Mouse (Mus musculus) frontal cortex, postnatal 10 days (tissue): ENCODE measurements around the gene Tmem163.

Source experiments
- DNase-seq, 2 experiments: peaks; one replicate each; pipeline ENCODE4 v3.0.0; 2022; ENCODE audit warnings: low spot score in 2 of 2, mixed read lengths in 1 of 2

Gene Tmem163

GRCm38 (mm10) chr1:127651564-127651963 lies 27.8 kb downstream of the Tmem163 start:
- DNase-seq, result no peak

DNA sequence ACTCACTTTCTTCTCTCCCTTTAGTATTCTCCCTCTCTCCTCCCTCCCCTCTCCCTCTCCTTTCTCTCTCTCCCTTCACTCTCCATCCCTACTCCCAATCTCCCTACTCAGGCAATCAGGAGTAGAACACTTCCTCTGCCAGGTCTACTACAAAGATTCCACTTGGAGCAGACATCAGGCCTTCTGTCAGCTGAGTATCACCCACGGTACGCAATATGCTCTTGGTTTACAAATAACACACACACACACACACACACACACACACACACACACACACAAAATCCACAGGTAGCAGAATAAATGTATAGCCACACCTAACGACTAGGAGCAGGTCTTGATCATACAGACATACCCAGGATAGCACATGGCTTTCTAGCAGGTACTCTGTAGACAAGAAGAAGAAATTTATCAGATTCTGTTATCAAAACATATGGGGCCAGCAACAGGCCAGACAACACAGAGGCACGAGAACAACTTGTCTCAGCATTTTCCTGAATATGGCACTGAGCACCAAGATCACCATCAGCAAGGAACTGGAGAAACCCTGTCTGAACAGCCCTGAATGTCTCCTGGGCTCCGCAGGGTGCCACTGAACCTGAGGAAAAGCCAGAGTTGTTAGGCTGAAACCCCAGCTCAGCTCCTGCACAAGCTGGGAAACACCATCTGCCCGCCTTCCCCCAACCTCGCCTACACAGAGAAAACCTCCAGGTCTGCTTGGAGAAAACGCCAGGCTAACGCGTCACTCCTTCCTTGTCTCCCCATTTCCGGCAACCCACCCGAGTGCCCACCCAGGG lies 36.2 kb downstream of the Tmem163 start:
- DNase-seq, result no peak

DNA sequence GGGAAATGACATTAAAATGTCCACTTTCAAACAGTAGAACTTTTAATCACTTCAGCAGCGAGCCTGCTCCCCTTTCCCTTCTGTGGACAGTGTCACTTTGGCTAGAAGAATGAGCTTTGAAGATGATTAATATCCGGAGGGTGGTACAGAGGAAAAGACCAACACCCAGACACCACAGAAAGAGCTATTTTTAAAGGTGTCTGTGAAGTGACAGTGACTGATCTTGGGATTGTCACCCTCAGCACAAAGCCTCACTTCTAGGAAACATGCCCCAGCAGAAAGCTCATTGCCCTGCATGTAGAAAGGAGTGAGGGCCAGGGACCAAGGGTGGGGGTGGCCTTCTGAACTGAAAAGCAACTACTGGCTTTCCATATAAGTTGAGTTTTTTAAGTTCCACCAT lies 41.4 kb downstream of the Tmem163 start:
- DNase-seq, result no peak

DNA sequence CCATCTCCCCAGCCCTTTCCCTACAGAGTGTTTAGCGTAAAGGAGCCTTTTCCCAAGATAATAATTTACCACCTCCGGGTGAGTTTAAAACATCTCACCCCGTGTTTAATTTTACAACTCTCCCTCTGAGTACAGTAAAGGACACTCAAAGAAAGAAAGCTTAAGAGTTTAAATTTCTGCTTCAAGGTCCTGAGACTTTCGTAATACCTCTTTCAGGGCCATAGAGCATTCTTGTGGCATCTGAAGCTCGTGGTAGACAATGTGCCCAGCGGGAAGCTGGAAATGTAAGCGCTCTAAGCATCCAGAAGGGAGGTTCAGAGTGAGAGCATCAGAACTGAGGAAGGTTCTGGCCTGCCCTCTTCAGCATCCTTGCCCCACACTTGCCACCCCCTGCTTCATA lies 52.2 kb downstream of the Tmem163 start:
- no peak for DNase-seq

DNA sequence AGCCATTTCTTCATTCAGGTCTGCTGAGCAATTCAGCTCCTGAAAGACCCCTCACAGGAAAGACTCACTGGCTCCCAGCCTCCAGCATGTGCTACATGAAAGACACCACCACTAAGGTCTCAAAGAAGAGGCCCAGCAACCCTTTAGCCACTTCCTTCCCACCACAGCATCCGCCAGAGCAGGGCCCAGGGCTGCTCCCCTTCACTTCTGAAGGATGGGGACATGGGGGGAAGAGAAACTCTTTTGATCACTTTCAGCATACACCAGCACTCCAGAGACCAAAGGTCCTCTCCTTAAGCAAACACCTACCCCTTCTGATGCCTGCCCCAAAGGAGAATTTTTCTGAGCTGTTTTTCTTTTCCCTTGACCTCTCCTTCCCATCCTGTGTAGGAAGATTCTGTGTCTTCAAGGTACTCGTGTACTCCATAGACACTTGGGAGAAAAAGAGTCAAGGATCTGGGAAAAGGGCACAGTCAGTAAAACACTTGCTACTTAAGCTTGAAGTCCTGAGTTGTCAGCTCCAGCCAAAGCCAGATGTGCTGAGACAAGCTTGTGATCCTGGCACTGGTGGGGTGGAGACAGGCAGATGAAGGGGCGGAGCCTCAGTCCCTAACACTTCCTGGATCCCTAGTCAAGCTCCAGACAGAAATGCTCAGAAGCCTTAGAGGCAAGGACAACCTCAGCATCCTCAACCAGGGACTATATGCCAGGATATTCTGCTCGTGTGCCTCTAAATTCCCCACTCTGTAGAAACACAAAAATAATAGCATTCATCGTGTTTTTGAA lies 53.6 kb downstream of the Tmem163 start:
- no peak for DNase-seq

- no peak for DNase-seq
Measured at GRCm38 (mm10) chr1:127622349-127622748, 57.0 kb downstream of the Tmem163 start.

- DNase-seq, result no peak
Measured at GRCm38 (mm10) chr1:127619036-127619435, 60.3 kb downstream of the Tmem163 start.

GRCm38 (mm10) chr1:127610378-127610777 lies 69.0 kb downstream of the Tmem163 start:
- DNase-seq, result no peak

- DNase-seq, result no peak
Measured at GRCm38 (mm10) chr1:127609814-127610213, 69.5 kb downstream of the Tmem163 start.

DNA sequence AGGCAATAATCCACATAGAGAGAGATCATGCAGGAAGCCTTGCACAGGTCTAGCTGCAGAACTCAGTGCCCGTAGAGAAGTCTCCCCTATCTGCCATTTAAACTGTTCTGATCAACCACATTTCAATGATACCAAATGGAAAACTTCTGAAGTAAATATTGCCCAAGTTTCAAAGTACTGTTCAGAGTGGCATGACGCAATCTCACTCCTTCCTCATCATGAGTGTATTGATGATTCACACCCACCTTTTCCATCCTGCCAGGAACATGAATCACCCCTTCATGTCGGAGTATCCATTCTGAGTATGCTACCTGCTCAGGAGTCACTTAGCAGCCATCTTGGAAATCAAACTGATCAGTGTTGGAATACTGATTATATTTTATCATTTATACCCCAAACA lies 71.0 kb downstream of the Tmem163 start:
- DNase-seq, result no peak

- no peak for DNase-seq
Measured at GRCm38 (mm10) chr1:127603697-127604631, 75.4 kb downstream of the Tmem163 start.

- no peak for DNase-seq
Measured at GRCm38 (mm10) chr1:127596143-127596542, 83.2 kb downstream of the Tmem163 start.

DNA sequence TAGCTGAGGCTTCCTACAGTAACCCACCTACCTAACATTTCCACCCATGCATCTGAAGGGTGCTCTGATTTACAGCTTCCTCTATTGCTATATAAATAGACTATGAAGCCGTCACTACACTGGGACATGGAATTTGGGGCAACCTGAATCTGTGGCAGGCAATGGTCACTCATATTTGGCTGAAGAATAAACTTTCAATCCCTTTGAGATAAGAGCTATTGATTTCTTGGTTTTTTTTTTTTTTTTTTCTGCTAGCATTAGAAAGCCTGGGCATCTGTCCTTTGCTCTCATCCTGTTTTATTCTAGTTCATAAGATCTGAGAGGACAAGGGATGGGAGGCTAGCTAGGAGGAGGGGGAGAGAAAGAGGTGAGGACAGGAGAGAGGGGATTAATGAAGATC lies 83.6 kb downstream of the Tmem163 start:
- DNase-seq, result no peak

GRCm38 (mm10) chr1:127589542-127589941 lies 89.8 kb downstream of the Tmem163 start:
- no peak for DNase-seq

GRCm38 (mm10) chr1:127587071-127587470 lies 92.3 kb downstream of the Tmem163 start:
- no peak for DNase-seq

DNA sequence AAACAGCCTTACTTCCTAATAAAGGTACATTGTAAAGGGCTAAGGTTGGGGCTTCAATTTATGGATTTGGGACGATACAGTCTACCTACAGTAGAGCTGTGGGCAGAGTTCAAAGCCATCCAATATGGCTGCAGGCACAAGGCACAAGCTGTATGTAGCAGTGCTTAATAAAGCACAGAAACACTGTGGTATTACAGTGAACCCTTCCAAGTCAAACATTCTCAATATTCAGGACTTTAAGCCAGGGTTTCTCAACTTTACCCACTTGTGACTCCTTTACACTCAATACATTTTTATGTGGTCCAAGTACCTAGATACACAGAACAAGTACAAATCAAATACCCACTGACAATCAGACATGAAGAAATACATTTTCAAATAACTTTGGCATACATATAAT lies 93.2 kb downstream of the Tmem163 start:
- no peak for DNase-seq

GRCm38 (mm10) chr1:127577981-127578380 lies 101.4 kb downstream of the Tmem163 start:
- no peak for DNase-seq

GRCm38 (mm10) chr1:127577083-127577482 lies 102.3 kb downstream of the Tmem163 start:
- no peak for DNase-seq

GRCm38 (mm10) chr1:127576563-127576962 lies 102.8 kb downstream of the Tmem163 start:
- DNase-seq, result no peak

DNA sequence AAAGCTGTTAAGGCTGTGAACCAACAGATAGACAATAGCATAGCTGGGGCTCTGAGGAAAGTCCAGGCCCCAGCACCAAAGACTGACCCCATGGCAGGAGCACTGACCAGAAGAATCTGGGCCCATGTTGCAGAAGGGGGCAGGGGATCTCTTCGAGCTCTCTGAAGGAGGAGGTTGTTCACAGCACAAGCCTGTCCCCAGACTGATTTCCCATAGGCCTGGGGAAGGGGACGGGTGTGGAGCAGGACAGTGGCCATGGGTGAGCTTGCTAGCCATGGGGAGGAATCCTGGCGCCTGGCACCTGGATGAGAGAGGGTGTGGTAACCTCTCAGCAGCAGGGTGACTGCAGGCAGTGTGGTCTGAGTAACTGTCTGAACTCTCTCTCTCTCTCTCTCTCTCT lies 103.2 kb downstream of the Tmem163 start:
- no peak for DNase-seq

GRCm38 (mm10) chr1:127575692-127576091 lies 103.7 kb downstream of the Tmem163 start:
- no peak for DNase-seq

DNA sequence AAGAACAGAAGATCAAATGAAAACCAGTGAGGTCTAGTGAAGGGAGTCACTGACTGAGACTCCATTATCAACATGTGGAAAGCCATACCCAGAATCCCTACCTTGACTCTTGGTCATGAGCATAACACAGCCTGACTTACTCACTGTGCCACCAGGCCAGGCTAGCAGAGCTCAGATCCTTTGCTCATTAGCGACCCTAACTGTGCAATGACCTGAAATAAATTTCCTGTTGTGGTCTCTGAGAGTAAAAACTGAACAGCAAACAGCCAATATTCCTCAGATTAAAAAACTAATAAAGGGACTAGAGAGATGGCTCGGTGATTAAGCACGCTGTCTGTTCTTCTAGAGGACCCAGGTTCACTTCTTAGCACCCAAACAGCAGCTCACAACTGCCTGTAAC lies 106.2 kb downstream of the Tmem163 start:
- no peak for DNase-seq
